Mouse (Mus musculus) myocyte (in vitro differentiated cells): ENCODE data around the gene Ciart. TPM values are rescaled to one million over a fixed set of nuclear protein-coding genes. Genes with fewer than 3 reads are reported as not detected.

ENCODE experiments used
- H3K27me3 ChIP-seq: one replicate; pipeline ENCODE4 v1.6.1; 2011; ENCODE audit not compliant: control insufficient read depth, insufficient read depth, insufficient read length
- H3K36me3 ChIP-seq: one replicate; pipeline ENCODE4 v1.6.1; 2011; ENCODE audit not compliant: control insufficient read depth, insufficient read depth
- H3K4me2 ChIP-seq: one replicate; pipeline ENCODE4 v1.6.1; 2011; ENCODE audit warnings: low read depth, control low read depth
- H3K4me3 ChIP-seq: one replicate; pipeline ENCODE4 v1.5.1; 2011; ENCODE audit warnings: mild to moderate bottlenecking, control low read depth, moderate library complexity
- H3K79me2 ChIP-seq: one replicate; pipeline ENCODE4 v1.6.1; 2011; ENCODE audit not compliant: control insufficient read depth, insufficient read depth
- H3ac ChIP-seq: one replicate; pipeline ENCODE4 v1.6.1; 2011; ENCODE audit not compliant: control insufficient read depth, insufficient read length
- CEBPB ChIP-seq: IDR thresholded peaks from 2 replicates; pipeline ENCODE4 v1.6.1; 2011; ENCODE audit warnings: mild to moderate bottlenecking, moderate library complexity; ENCODE audit not compliant: poor library complexity, insufficient read depth, severe bottlenecking
- E2F4 ChIP-seq: IDR thresholded peaks from one replicate; pipeline ENCODE4 v1.6.1; 2011; ENCODE audit warnings: mild to moderate bottlenecking, control low read depth, moderate library complexity; ENCODE audit not compliant: insufficient read depth
- MAX ChIP-seq: IDR thresholded peaks from one replicate; pipeline ENCODE4 v1.6.1; 2011; ENCODE audit warnings: low read depth, mild to moderate bottlenecking, control low read depth
- MYOD1 ChIP-seq, 3 experiments: IDR thresholded peaks; one replicate each; pipeline ENCODE4 v1.6.1; 2011; ENCODE audit warnings: control low read depth in 2 of 3, low read depth in 2 of 3, mild to moderate bottlenecking in 2 of 3, moderate library complexity in 1 of 3; ENCODE audit not compliant: insufficient read length in 2 of 3, control insufficient read depth in 1 of 3
- MYOG ChIP-seq, 3 experiments: IDR thresholded peaks; one replicate each; pipeline ENCODE4 v1.6.1; 2011; ENCODE audit warnings: control low read depth in 2 of 3, low read depth in 2 of 3, mild to moderate bottlenecking in 2 of 3; ENCODE audit not compliant: insufficient read length in 2 of 3, control insufficient read depth in 1 of 3, insufficient read depth in 1 of 3
- POLR2A ChIP-seq: IDR thresholded peaks from one replicate; pipeline ENCODE4 v1.6.1; 2011; ENCODE audit warnings: low read depth, mild to moderate bottlenecking, control low read depth, moderate library complexity; ENCODE audit not compliant: insufficient read length
- POLR2AphosphoS2 ChIP-seq: IDR thresholded peaks from one replicate; pipeline ENCODE4 v1.6.1; 2011; ENCODE audit warnings: low read depth, control low read depth; ENCODE audit not compliant: insufficient read length
- REST ChIP-seq: IDR thresholded peaks from one replicate; pipeline ENCODE4 v1.6.1; 2011; ENCODE audit warnings: mild to moderate bottlenecking, control low read depth, moderate library complexity; ENCODE audit not compliant: insufficient read depth, insufficient read length
- SRF ChIP-seq: IDR thresholded peaks from one replicate; pipeline ENCODE4 v1.6.1; 2011; ENCODE audit warnings: low read depth; ENCODE audit not compliant: control insufficient read depth, insufficient read length
- TCF12 ChIP-seq: IDR thresholded peaks from one replicate; pipeline ENCODE4 v1.6.1; 2011; ENCODE audit warnings: mild to moderate bottlenecking, control low read depth; ENCODE audit not compliant: poor library complexity, insufficient read depth, severe bottlenecking
- TCF3 ChIP-seq: IDR thresholded peaks from one replicate; pipeline ENCODE4 v1.6.1; 2011; ENCODE audit warnings: low read depth, control low read depth; ENCODE audit not compliant: insufficient read length
- USF1 ChIP-seq: IDR thresholded peaks from one replicate; pipeline ENCODE4 v1.6.1; 2011; ENCODE audit warnings: low read depth, mild to moderate bottlenecking, control low read depth, moderate library complexity
- polyA plus RNA-seq: library from polyadenylated mRNA; unstranded; fragments of >200 nt; fragmentation: generic; extraction: Trizol; gene quantifications from one replicate; pipeline ENCODE4 v1.2.1, GENCODE M21; 2012; ENCODE audit warnings: missing spikeins

Gene Ciart
- polyA plus RNA-seq, 1 experiment = 22.4 TPM

GRCm38 (mm10) chr3:95856115-95856514 lies 25.9 kb downstream of the Ciart start:
- Histone ChIP-seq H3K79me2 (peaks cover 20% of the 10 kb centered on the region), H3K4me3 (peak overlapping the region; percentile 70), H3K4me2 (peak overlapping the region; percentile 68), H3K27me3 (no peaks in the 10 kb centered on the region), H3K36me3 (peaks cover 21% of the 10 kb centered on the region), H3ac (peak overlapping the region; percentile 16)
- TF ChIP-seq MAX = no peak
- no peak for TF ChIP-seq E2F4
- no peak for TF ChIP-seq SRF
- no peak for TF ChIP-seq CEBPB
- no peak for TF ChIP-seq POLR2A
- no peak for TF ChIP-seq MYOG (IDR thresholded peaks at IDR 0.05; ENCODE audit: control insufficient read depth in 1 of 3, insufficient read depth in 1 of 3, insufficient read length in 2 of 3, low read depth in 2 of 3)
- no peak for TF ChIP-seq USF1
- TF ChIP-seq POLR2AphosphoS2 = no peak
- TF ChIP-seq MYOD1 (IDR thresholded peaks at IDR 0.05; ENCODE audit: control insufficient read depth in 1 of 3, insufficient read length in 2 of 3, low read depth in 2 of 3) = no peak
- no peak for TF ChIP-seq TCF3
- TF ChIP-seq REST = no peak
- TF ChIP-seq TCF12 = no peak

- peak within 1 kb of the TSS; percentile 79 for H3K4me2 ChIP-seq
- TF ChIP-seq TCF3 = no peak
- peak; percentile 95 for TF ChIP-seq POLR2AphosphoS2
- no peak for TF ChIP-seq CEBPB
- TF ChIP-seq SRF = no peak
- peak in 2 of 3 experiments; percentile 10 to 50 for TF ChIP-seq MYOG (IDR thresholded peaks at IDR 0.05; ENCODE audit: control insufficient read depth in 1 of 3, insufficient read depth in 1 of 3, insufficient read length in 2 of 3, low read depth in 2 of 3)
- no peak for TF ChIP-seq TCF12
- TF ChIP-seq USF1 = peak; percentile 96
- no peak for TF ChIP-seq MYOD1 (IDR thresholded peaks at IDR 0.05; ENCODE audit: control insufficient read depth in 1 of 3, insufficient read length in 2 of 3, low read depth in 2 of 3)
- peak; percentile 11 for TF ChIP-seq E2F4
- peak; percentile 99 for TF ChIP-seq POLR2A
- no peak for TF ChIP-seq REST
- peak; percentile 47 for TF ChIP-seq MAX
- H3K36me3 ChIP-seq = peaks cover 26% of the 10 kb centered on the region
- peaks cover 20% of the 10 kb centered on the region for H3K79me2 ChIP-seq
- peak within 1 kb of the TSS; percentile 16 for H3ac ChIP-seq
- peak within 1 kb of the TSS; percentile 70 for H3K4me3 ChIP-seq
- H3K27me3 ChIP-seq = no peaks in the 10 kb centered on the region
Measured at GRCm38 (mm10) chr3:95855502-95856089, 26.5 kb downstream of the Ciart start, which contains the start of gene Prpf3. Gene Prpf3, minus strand, starts transcription at chr3:95855885.

GRCm38 (mm10) chr3:95851317-95851716 lies 30.7 kb downstream of the Ciart start:
- no peak overlapping the region for H3ac ChIP-seq
- no peak for TF ChIP-seq POLR2AphosphoS2
- no peak for TF ChIP-seq MYOD1 (IDR thresholded peaks at IDR 0.05; ENCODE audit: control insufficient read depth in 1 of 3, insufficient read length in 2 of 3, low read depth in 2 of 3)
- TF ChIP-seq USF1 = no peak
- no peak for TF ChIP-seq TCF12
- TF ChIP-seq E2F4 = no peak
- TF ChIP-seq MAX = no peak
- no peaks in the 10 kb centered on the region for H3K27me3 ChIP-seq
- no peak overlapping the region for H3K4me2 ChIP-seq
- peaks cover 65% of the 10 kb centered on the region for H3K36me3 ChIP-seq
- no peak overlapping the region for H3K4me3 ChIP-seq
- peaks cover 20% of the 10 kb centered on the region for H3K79me2 ChIP-seq

- no peak overlapping the region for H3K4me3 ChIP-seq
- peaks cover 20% of the 10 kb centered on the region for H3K79me2 ChIP-seq
- no peak for TF ChIP-seq MYOD1 (IDR thresholded peaks at IDR 0.05; ENCODE audit: control insufficient read depth in 1 of 3, insufficient read length in 2 of 3, low read depth in 2 of 3)
- H3K36me3 ChIP-seq = peaks cover 70% of the 10 kb centered on the region
- no peak overlapping the region for H3ac ChIP-seq
- no peak overlapping the region for H3K4me2 ChIP-seq
- no peaks in the 10 kb centered on the region for H3K27me3 ChIP-seq
Measured at GRCm38 (mm10) chr3:95850611-95851010, 31.4 kb downstream of the Ciart start.

GRCm38 (mm10) chr3:95842503-95843214 lies 39.4 kb downstream of the Ciart start:
- Histone ChIP-seq H3K79me2 (no peaks in the 10 kb centered on the region), H3ac (no peak overlapping the region), H3K27me3 (no peaks in the 10 kb centered on the region), H3K4me3 (no peak overlapping the region), H3K36me3 (peaks cover 68% of the 10 kb centered on the region), H3K4me2 (no peak overlapping the region)
- TF ChIP-seq TCF12 (no peak), REST (no peak), USF1 (no peak), TCF3 (no peak)
